Mouse (Mus musculus) left cerebral cortex, adult 2 months (tissue): ENCODE measurements around the gene Bend4. TPM values are rescaled to one million over a fixed set of nuclear protein-coding genes. Genes with fewer than 3 reads are reported as not detected.
A peak's percentile ranks its signal among the peaks of the same experiment; 100 is the strongest.

Experiments
- DNase-seq, 2 experiments: peaks; one replicate each; pipeline ENCODE4 v3.0.0; 2021 to 2022; ENCODE audit warnings: low spot score in 2 of 2, mixed read lengths in 1 of 2; ENCODE audit errors: extremely low spot score in 1 of 2
- H3K27ac ChIP-seq: fragments of 200-600 bp; 2 replicates; pipeline ENCODE4 v1.8.1; 2022
- H3K4me3 ChIP-seq: fragments of 200-600 bp; 2 replicates; pipeline ENCODE4 v1.8.1; 2022
- CTCF ChIP-seq: fragments of 200-600 bp; IDR thresholded peaks from 2 replicates; pipeline ENCODE4 v1.8.1; 2022; ENCODE audit warnings: antibody characterized with exemption, mild to moderate bottlenecking, moderate library complexity
- intact Hi-C: fragments of 180-260 bp; cut with DNase I; formaldehyde crosslinking; loops from one replicate; pipeline ENCODE4 v1.15.1; 2025
- long read RNA-seq, 2 experiments: library from polyadenylated mRNA; stranded (forward); transcript quantifications; one replicate each; pipeline ENCODE4 v2.0.0; 2021; ENCODE audit warnings: borderline mapping rate in 2 of 2
- total RNA-seq, 2 experiments: library from RNA; stranded (reverse); gene quantifications; 2 replicates each; pipeline ENCODE4 v1.2.3; 2021

Bend4 gene
- total RNA-seq = 1 to 10 TPM; 7.9 TPM
- long read RNA-seq, experiment 1, full-length matches to known transcripts = 1 of 3 reads
- long read RNA-seq, experiment 1, partial matches to known transcripts = 0 of 3 reads
- long read RNA-seq, experiment 1, other reads (novel, unspliced or antisense) = 2 of 3 reads
- long read RNA-seq, experiment 2, full-length matches to known transcripts = 1 of 2 reads
- long read RNA-seq, experiment 2, partial matches to known transcripts = 0 of 2 reads
- long read RNA-seq, experiment 2, other reads (novel, unspliced or antisense) = 1 of 2 reads

DNA sequence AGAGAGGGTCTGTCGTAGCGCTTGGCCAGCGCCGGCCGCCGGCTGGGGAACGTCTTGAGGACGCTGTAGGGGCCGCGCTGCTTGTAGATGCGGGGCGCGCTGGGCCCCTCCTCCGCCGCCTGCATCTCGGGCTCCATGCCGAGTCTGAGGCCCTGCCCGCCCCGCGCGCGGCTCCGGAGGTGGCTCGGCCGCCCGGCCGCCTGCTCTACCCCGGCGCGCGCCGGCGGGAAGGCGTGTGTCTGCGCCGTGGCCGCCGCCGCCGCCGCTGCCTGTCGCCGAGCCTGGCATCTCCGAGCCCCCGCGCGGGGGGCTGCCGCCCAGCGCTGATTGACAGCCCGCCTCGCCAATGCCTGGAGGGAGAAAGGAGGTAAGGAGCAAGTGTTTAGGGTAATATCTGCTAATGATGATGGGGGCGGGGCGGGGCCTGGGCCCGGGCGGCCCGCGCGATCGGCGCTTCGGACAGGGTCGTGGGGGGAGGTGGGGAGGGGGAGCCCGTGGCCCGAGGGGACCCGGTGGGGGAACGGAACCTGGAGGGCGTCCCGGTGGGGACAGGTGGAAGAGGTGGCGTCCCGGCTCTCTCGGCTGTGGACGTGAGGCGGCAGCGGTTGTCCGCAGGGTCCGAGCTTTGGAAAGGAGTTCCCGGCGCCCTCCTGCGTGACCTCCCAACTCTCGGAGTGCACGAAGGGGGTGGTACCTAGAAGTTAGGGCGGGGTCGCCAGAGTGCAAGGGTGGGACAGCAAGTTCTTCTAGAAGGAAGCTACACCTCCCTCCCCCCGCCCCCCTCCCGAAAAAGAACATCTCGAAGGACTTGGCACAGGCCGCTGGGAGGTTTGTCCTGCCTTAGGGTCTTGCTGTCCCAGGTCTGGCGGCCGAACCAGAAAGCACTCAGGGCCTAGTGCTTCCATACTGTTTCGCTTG lies at the start of gene Bend4:
TSS of gene Bend4 (minus strand) at position 868 of the 918 bp plus-strand sequence.
- no peak for TF ChIP-seq CTCF
- intact Hi-C loops = no loop called here
- Histone ChIP-seq H3K4me3 (peak within 1 kb of the TSS; percentile 61), H3K27ac (peak within 1 kb of the TSS; percentile 28; the same call in 1 of the 2 replicates)
- DNase-seq = peak; percentile 74 to 84

DNA sequence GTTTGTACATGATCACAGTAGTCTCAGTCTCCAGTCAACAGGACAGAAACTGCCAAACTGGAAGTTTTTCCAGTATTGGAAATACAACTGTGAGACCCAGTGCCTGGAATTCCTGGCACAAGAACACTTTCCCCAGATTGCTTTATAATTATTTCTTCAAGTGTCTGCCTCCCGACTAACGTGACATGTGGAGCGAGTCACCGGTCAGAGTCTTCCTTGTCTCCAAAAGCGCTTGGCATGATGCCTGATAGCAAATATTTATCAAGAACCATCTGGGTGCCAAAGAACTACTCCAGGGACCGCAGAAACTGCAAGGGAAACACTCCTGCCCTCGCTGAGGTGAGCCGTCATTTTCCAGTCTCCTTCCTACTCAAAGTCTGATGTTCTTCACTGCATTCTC lies 45.6 kb upstream of the Bend4 start:
- H3K4me3 ChIP-seq = no peak overlapping the region
- TF ChIP-seq CTCF = no peak
- DNase-seq = no peak
- H3K27ac ChIP-seq = no peak overlapping the region
- intact Hi-C loops = no loop called here

DNA sequence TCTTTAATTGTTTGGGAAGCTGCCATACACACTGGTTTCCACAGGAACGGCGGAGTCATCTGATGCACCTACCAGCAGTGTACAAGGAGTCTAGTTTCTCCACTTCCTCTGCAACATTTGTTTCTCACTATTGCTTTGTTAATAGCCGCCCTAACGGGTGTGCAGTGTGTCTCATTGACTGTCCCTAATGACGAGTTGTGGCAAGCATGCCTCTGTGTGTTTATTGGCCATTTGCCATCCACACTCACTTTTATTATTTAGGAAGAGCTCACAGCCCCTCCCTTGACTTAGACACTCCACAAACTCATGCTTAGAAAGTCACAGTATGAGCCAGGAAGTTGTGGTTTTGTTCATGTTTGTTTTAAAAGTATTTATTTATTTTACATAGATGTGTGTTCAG lies 45.0 kb upstream of the Bend4 start:
- intact Hi-C loops = no loop called here
- Histone ChIP-seq H3K27ac (no peak overlapping the region), H3K4me3 (no peak overlapping the region)
- no peak for DNase-seq
- TF ChIP-seq CTCF = no peak

DNA sequence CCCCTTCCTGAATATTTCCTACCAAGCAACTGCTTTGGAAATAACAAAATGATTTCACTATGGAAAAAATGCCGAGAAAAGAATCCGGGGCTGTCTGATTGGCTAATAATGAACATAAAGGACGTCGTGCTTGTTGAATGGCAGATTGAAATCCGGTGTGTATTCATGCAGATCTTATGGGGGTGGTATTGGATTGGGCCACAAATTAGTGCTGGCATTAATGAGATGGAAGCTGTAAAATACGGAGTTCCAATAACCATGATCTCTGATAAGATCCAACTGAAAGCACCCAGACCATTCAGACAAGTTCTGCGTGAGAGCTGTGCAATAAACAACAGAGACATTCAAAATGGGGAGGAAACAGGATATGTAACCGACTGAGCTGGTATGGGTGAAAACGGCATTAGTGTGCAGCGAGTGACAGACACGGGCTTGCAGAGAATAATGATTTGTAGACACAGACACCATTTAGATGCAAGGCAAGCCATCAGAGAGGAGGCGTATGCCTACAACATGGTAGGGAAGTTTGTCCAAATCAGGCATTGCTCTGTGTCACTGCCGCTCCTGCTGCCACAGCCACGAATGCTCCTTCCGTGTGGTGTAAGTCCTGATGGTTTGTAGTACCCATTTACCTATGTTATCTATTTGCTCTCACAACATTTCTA lies 38.9 kb upstream of the Bend4 start:
- no peak for DNase-seq
- intact Hi-C loops = no loop called here
- TF ChIP-seq CTCF = no peak
- Histone ChIP-seq H3K27ac (no peak overlapping the region), H3K4me3 (peak overlapping the region; percentile 9; the same call in 1 of the 2 replicates)

DNA sequence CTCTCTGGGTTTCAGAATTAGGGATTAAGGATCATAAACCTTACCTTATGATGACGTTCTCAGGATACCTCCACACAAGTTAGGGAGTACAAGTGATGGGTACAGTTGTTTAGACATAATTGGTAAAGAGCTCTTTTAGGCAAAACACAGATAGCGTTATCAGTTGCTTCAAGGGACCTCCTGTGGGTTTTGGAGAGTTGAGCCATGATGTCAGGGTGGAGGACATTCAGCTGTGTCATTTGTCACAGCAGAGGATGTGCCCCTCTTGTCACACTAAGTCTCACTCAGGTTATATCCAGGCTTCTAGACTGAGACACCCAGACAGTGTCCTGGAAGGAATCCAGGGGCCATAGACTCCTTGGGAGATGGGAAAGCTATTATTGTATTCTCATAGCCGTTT lies 36.8 kb upstream of the Bend4 start:
- no peak for TF ChIP-seq CTCF
- intact Hi-C loops = no loop called here
- H3K27ac ChIP-seq = no peak overlapping the region
- DNase-seq = no peak
- H3K4me3 ChIP-seq = no peak overlapping the region

DNA sequence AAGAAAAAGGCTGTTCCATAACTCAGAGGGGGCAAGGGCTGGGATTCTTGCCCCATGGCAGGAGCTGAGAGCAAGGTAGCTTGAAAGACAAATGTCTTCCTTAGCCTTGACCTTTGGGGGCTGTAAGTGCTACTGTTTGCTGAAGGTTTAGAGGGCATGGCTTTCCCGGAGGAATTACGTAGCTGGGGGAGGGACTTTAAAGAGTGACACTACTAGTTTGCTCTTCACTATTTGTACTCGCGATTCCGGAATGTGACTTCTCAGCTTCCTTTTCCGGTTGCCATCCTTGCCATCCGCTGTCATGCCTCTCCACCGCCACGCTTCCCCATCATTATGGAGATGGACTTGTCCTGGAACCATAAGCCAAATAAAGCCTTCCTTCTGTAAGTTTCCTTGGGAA lies 35.5 kb upstream of the Bend4 start:
- DNase-seq = no peak
- H3K27ac ChIP-seq = no peak overlapping the region
- no peak overlapping the region for H3K4me3 ChIP-seq
- intact Hi-C loops = no loop called here
- no peak for TF ChIP-seq CTCF

DNA sequence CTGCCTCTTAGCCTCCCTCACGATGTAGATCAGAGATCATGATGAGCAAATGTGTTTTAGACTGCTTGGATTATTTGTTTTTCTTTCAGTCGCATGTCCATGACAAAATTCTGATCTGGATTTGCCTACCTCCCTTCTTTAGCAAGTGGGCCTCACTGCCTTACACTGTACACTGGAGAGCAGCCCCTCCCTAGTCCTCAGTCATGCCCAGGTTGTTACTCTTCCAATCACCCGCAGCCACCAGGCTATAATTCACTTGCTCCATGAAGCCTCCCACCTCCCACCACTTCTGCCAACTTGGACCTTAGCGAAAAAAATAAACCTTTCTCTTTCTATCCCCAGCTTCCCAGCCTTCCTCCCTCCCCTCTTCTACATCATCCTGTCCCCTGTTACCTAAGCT lies 34.2 kb upstream of the Bend4 start:
- no peak overlapping the region for H3K4me3 ChIP-seq
- no peak for TF ChIP-seq CTCF
- no peak overlapping the region for H3K27ac ChIP-seq
- intact Hi-C loops = no loop called here
- DNase-seq = no peak

DNA sequence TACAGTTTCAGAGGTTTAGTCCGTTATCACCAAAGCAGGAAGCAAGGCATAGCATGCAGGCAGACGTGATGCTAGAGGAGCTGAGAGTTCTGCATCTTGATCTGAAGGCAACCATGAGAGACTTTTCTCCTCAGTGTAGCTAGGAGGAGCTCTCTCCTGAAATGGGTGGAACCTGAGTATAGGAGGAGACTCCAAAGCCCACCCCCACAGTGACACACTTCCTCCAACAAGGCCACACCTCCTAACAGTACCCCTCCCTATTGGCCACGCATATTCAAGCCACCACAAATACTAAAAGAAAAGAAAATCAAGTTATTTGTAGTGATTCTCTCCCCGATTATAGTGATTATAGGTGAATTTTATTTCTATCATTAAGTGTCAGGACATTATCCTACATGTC lies 28.7 kb upstream of the Bend4 start:
- Histone ChIP-seq H3K27ac (no peak overlapping the region), H3K4me3 (no peak overlapping the region)
- no peak for TF ChIP-seq CTCF
- DNase-seq = no peak
- intact Hi-C loops = no loop called here

DNA sequence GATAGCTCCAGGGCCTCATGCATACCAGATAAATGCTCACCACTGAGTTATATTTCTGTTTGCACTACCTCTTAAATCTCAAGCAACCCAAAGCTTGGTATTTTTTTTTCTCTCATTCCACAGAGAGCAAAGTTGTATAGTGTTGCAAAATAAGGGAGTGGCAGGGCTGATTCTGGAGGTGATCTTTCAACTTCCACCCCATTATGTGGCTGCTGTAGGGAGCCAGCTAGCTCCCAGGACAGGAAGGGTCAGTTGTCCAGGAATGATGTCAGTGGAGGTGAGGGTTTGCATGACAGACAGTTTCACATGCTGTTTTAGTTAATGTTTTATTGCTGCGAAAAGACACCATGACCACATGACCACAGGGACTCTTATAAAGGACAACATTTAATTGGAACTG lies 26.2 kb upstream of the Bend4 start:
- no peak overlapping the region for H3K27ac ChIP-seq
- no peak for TF ChIP-seq CTCF
- intact Hi-C loops = no loop called here
- DNase-seq = no peak
- H3K4me3 ChIP-seq = no peak overlapping the region

DNA sequence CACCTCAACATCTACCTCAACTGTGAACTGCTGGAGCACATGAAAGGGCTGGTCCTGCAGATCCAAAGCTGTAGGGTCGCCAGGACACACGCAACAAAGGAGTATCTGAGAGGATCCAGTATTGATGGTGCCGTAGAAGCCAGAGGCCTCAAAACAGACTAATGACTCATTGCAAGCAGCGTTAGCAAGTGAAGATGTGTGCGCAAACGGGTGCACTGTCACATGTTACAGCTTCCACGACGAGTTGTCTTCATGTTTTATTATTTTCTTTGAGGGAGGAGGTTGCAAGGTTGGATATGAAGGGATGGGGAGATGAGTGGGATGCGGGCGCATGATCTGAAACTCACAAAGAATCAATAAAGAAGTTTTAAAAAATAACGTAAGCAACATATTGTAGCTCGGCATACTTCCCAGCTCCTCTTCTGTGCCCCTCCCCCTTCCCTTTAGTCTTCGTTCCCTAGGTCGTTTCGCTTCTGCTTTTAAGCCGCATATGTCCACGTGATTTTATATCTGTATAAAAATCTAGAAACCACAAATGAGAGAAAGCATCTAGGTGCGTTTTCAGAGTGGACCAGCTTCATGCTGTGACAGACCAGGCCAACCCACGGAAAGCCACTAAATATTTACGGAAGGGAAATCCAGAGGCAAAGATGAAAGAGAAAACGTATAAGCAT lies 22.0 kb upstream of the Bend4 start:
- intact Hi-C loops = no loop called here
- DNase-seq = no peak
- no peak for TF ChIP-seq CTCF
- Histone ChIP-seq H3K4me3 (no peak overlapping the region), H3K27ac (no peak overlapping the region)

DNA sequence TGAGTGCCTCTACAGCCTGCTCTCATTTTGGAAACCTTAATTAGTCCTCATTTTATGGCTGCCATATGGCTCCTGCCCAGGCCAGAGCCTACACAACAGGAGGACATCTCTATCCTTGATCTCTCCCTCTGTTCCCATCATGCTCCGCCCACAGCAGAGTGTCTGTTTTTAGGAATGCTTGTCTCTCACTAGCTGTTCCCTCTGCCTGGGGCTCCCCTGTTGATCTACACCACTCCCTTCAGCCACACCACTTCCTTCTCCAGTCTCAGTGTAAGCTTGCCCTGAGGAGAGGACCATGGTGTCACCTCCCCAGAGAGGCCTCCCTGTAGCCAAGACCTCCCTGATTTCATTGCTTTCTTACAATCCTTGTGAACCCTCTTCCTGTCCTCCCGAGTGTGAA lies 18.4 kb upstream of the Bend4 start:
- no peak overlapping the region for H3K27ac ChIP-seq
- no peak for TF ChIP-seq CTCF
- no peak for DNase-seq
- intact Hi-C loops = no loop called here
- H3K4me3 ChIP-seq = no peak overlapping the region
